Mouse (Mus musculus) stomach, postnatal 0 days (tissue): ENCODE results near the gene Sestd1. TPM values are rescaled to one million over a fixed set of nuclear protein-coding genes. Genes with fewer than 3 reads are reported as not detected.

Experiments
- ATAC-seq: fragments of 200-750 bp; cut with Nextera tagmentation; 2 replicates; pipeline ENCODE4 v1.8.0; 2017; ENCODE audit not compliant: low FRiP score, low TSS enrichment
- DNase-seq: peaks from one replicate; pipeline ENCODE4 v3.0.0-alpha.2; 2016; ENCODE audit warnings: low spot score
- H3K27ac ChIP-seq: fragments of 300-500 bp; sonication (generic); replicated peaks from 2 replicates; pipeline ENCODE4 v1.5.1; 2014; ENCODE audit warnings: mild to moderate bottlenecking, control low read depth
- H3K27me3 ChIP-seq: fragments of 300-500 bp; sonication (generic); 2 replicates; pipeline ENCODE4 v1.6.1; 2014; ENCODE audit warnings: low read length; ENCODE audit not compliant: control insufficient read depth, insufficient read depth
- H3K36me3 ChIP-seq: fragments of 300-500 bp; sonication (generic); 2 replicates; pipeline ENCODE4 v1.6.1; 2014; ENCODE audit warnings: low read length, mixed read lengths; ENCODE audit not compliant: control insufficient read depth, insufficient read depth
- H3K4me1 ChIP-seq: fragments of 300-500 bp; sonication (generic); replicated peaks from 2 replicates; pipeline ENCODE4 v1.6.1; 2014; ENCODE audit warnings: antibody characterized with exemption; ENCODE audit not compliant: control insufficient read depth, insufficient read depth
- H3K4me2 ChIP-seq: fragments of 300-500 bp; sonication (generic); replicated peaks from 2 replicates; pipeline ENCODE4 v1.6.1; 2014; ENCODE audit warnings: low read depth, mild to moderate bottlenecking, control low read depth, moderate library complexity
- H3K4me3 ChIP-seq: fragments of 300-500 bp; sonication (generic); 2 replicates; pipeline ENCODE4 v1.5.1; 2014; ENCODE audit warnings: low read depth, low read length, control low read depth
- H3K9ac ChIP-seq: fragments of 300-500 bp; sonication (generic); 2 replicates; pipeline ENCODE4 v1.6.1; 2014; ENCODE audit warnings: mild to moderate bottlenecking, low read length, control low read depth, mixed read lengths
- H3K9me3 ChIP-seq: fragments of 300-500 bp; sonication (generic); 2 replicates; pipeline ENCODE4 v1.6.1; 2016; ENCODE audit warnings: low read length; ENCODE audit not compliant: control insufficient read depth
- CTCF ChIP-seq: IDR thresholded peaks from 2 replicates; pipeline ENCODE4 v1.5.1; 2016; ENCODE audit warnings: antibody characterized with exemption, low read depth, mild to moderate bottlenecking, moderate library complexity
- EP300 ChIP-seq: optimal IDR thresholded peaks from 2 replicates; pipeline ENCODE3; 2016; ENCODE audit warnings: antibody characterized with exemption
- WGBS: fragments of 180-500 bp; shearing (Covaris S2); extraction: QIAGEN DNeasy Blood & Tissue Kit; methylation state at CpG from one replicate; pipeline ENCODE4 v1.1.7; 2014; 5-methylcytosine and 5-hydroxymethylcytosine counted together
- polyA plus RNA-seq: library from polyadenylated mRNA; unstranded; fragments of >200 nt; fragmentation: Nextera tagmentation; extraction: Ambion mirVana; gene quantifications from 2 replicates; pipeline ENCODE4 v1.2.1, GENCODE M21; 2015

The Sestd1 gene
- polyA plus RNA-seq, 1 experiment from 2014 or later = 7.5 TPM

GRCm38 (mm10) chr2:77313846-77314245 is 33.5 kb upstream of the Sestd1 start:
- Histone ChIP-seq H3K4me1 (no peaks in the 10 kb centered on the region), H3K36me3 (no peaks in the 10 kb centered on the region), H3K27ac (no peak overlapping the region), H3K27me3 (no peaks in the 10 kb centered on the region), H3K4me3 (no peak overlapping the region), H3K9me3 (no peaks in the 10 kb centered on the region), H3K9ac (no peak overlapping the region), H3K4me2 (no peak overlapping the region)
- TF ChIP-seq CTCF (no peak), EP300 (no peak)
- ATAC-seq (no peak), DNase-seq (no peak)
- 90% methylated on average over 10 of the region's 10 CpGs for WGBS

GRCm38 (mm10) chr2:77312616-77313015 is 32.2 kb upstream of the Sestd1 start:
- Histone ChIP-seq H3K4me2 (no peak overlapping the region), H3K9ac (no peak overlapping the region), H3K9me3 (no peaks in the 10 kb centered on the region), H3K4me3 (no peak overlapping the region), H3K4me1 (no peaks in the 10 kb centered on the region), H3K27ac (no peak overlapping the region), H3K27me3 (no peaks in the 10 kb centered on the region), H3K36me3 (no peaks in the 10 kb centered on the region)
- 58% methylated on average over 9 of the region's 9 CpGs for WGBS
- TF ChIP-seq EP300 (no peak), CTCF (no peak)
- ATAC-seq (no peak), DNase-seq (no peak)

GRCm38 (mm10) chr2:77309313-77309712 is 28.9 kb upstream of the Sestd1 start:
- Histone ChIP-seq H3K27ac (no peak overlapping the region), H3K27me3 (no peaks in the 10 kb centered on the region), H3K9ac (no peak overlapping the region), H3K4me3 (no peak overlapping the region), H3K4me2 (no peak overlapping the region), H3K4me1 (no peaks in the 10 kb centered on the region), H3K36me3 (no peaks in the 10 kb centered on the region), H3K9me3 (no peaks in the 10 kb centered on the region)
- peak; percentile 57; the same call in 1 of the 2 replicates for ATAC-seq
- DNase-seq = peak; percentile 73
- TF ChIP-seq EP300 (no peak), CTCF (peak; percentile 66)
- 60% methylated on average over 7 of the region's 7 CpGs for WGBS

GRCm38 (mm10) chr2:77304494-77304893 is 24.1 kb upstream of the Sestd1 start:
- 74% methylated on average over 3 of the region's 3 CpGs for WGBS
- Histone ChIP-seq H3K9ac (no peak overlapping the region), H3K4me3 (no peak overlapping the region), H3K4me2 (no peak overlapping the region), H3K9me3 (no peaks in the 10 kb centered on the region), H3K27me3 (no peaks in the 10 kb centered on the region), H3K27ac (no peak overlapping the region), H3K4me1 (no peaks in the 10 kb centered on the region), H3K36me3 (no peaks in the 10 kb centered on the region)
- no peak for ATAC-seq
- TF ChIP-seq EP300 (no peak), CTCF (no peak)
- DNase-seq = no peak

GRCm38 (mm10) chr2:77303716-77304115 is 23.3 kb upstream of the Sestd1 start:
- ATAC-seq = no peak
- Histone ChIP-seq H3K9ac (no peak overlapping the region), H3K4me2 (no peak overlapping the region), H3K27me3 (no peaks in the 10 kb centered on the region), H3K27ac (no peak overlapping the region), H3K4me1 (no peaks in the 10 kb centered on the region), H3K36me3 (no peaks in the 10 kb centered on the region), H3K4me3 (no peak overlapping the region), H3K9me3 (no peaks in the 10 kb centered on the region)
- WGBS = 67% methylated on average over 3 of the region's 3 CpGs
- DNase-seq = no peak
- no peak for TF ChIP-seq CTCF
- no peak for TF ChIP-seq EP300

- Histone ChIP-seq H3K4me1 (no peaks in the 10 kb centered on the region), H3K27me3 (no peaks in the 10 kb centered on the region), H3K9me3 (no peaks in the 10 kb centered on the region), H3K4me3 (no peak overlapping the region), H3K27ac (no peak overlapping the region), H3K9ac (no peak overlapping the region), H3K4me2 (no peak overlapping the region), H3K36me3 (no peaks in the 10 kb centered on the region)
- 62% methylated on average over 6 of the region's 6 CpGs for WGBS
- ATAC-seq = no peak
- DNase-seq = no peak
- no peak for TF ChIP-seq EP300
- no peak for TF ChIP-seq CTCF
These were observed 22.4 kb upstream of the Sestd1 start for GRCm38 (mm10) chr2:77302655-77303348.
